Mouse (Mus musculus): ENCODE results near the gene Mpzl1. TPM values are rescaled to one million over a fixed set of nuclear protein-coding genes. Genes with fewer than 3 reads are reported as not detected.

The Mpzl1 gene
- polyA plus RNA-seq, 1 experiment: 2.8 TPM

DNA sequence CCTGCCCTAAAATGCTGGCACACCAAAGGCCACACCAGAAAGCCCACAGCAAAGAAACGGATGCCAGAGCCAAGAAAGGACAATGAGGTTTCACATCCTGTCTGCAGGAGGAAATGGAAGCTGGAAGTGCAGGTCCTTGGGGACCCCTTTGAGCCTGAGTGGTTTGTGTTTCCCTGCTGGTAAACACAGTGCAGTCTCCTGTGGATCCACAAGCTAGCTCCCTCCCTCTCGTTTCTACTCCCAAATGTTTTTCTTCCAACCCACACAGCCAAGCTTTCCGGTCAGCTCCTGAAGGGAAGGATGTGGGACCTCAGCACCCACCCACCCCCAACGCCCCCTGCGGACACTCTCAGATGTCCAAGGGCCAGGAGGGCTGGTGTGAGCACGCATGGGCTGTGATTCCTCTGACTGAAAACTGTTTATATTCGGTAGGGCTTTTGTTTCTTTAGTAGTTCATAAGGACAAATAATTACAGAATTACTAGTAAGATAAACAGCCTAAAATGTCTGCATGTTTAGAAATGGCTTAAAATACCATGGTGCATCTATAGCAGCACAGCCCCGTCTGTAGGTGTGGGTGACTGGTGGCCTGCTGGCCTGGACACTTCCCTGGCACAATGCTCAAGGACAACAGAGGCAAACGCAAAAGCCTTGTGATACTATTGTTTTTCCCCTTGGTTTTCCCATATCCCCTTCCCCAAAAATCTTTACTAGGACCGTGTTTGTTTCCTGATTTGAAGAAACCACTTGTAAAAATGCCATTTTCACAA lies 44.9 kb downstream of the Mpzl1 start:
- TF ChIP-seq CTCF (IDR thresholded peaks at IDR 0.05; ENCODE audit: low read depth, low read length) (no peak), POLR2A (IDR thresholded peaks at IDR 0.05; ENCODE audit: borderline replicate concordance, low read depth, low read length) (no peak)
- H3K27ac ChIP-seq (ENCODE audit: insufficient read depth, low read depth, low read length): 0 out of 2 replicates have a peak overlapping the region, but pooled peaks have one; percentile 4

DNA sequence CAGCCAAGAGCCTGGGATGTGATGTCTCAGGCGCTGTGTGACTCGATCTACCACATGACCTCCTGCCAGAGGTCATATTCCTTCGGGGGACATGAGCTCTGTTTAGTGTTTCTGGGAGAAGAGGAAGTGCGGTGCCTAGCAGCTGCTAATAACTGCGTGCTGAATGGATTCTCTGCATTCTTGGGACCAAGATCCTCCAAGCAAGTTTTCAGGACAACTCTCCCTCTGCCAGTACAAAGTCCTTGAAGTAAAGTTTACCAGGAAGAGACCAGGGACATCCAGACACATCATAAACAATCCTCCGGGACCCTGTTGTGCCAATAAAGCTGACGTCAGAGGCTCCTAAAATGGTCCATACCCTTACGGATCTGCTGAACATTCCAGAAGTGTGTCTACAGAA lies 46.5 kb downstream of the Mpzl1 start:
- Histone ChIP-seq H3K4me1 (ENCODE audit: control insufficient read depth, insufficient read depth, low read length) (peaks cover 24% of the 10 kb centered on the region), H3K27ac (ENCODE audit: insufficient read depth, low read depth, low read length) (no peak overlapping the region), H3K4me3 (ENCODE audit: insufficient read depth, low read length) (no peak overlapping the region)
- TF ChIP-seq POLR2A (IDR thresholded peaks at IDR 0.05; ENCODE audit: borderline replicate concordance, low read depth, low read length): no peak

More for the DNA sequence above, 44.9 kb downstream of the Mpzl1 start:
- H3K4me1 ChIP-seq (ENCODE audit: control insufficient read depth, insufficient read depth, low read length): peaks cover 24% of the 10 kb centered on the region
- H3K4me3 ChIP-seq (ENCODE audit: insufficient read depth, low read length): no peak overlapping the region

DNA sequence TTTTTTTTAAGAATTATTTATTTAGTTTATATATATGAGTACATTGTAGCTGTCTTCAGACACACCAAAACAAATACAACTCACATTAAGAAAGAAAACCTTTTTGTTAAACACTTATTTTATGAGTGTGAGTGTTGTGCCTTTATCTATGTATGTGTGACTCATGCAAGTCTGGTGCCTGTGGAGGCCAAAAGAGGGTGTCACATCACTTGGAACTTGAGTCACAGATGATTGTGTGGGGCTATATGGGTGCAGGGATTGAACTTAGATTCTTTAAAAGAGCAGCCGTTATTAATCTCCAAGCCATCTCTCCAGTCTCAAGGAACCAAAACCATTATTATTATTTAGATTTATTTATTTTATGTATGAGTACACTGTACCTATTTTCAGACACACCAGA lies 48.0 kb downstream of the Mpzl1 start:
- no peak overlapping the region for H3K4me3 ChIP-seq (ENCODE audit: insufficient read depth, low read length)
- no peak overlapping the region for H3K27ac ChIP-seq (ENCODE audit: insufficient read depth, low read depth, low read length)
- TF ChIP-seq POLR2A (IDR thresholded peaks at IDR 0.05; ENCODE audit: borderline replicate concordance, low read depth, low read length): no peak
- no peak for TF ChIP-seq CTCF (IDR thresholded peaks at IDR 0.05; ENCODE audit: low read depth, low read length)
- H3K4me1 ChIP-seq (ENCODE audit: control insufficient read depth, insufficient read depth, low read length): peaks cover 24% of the 10 kb centered on the region

DNA sequence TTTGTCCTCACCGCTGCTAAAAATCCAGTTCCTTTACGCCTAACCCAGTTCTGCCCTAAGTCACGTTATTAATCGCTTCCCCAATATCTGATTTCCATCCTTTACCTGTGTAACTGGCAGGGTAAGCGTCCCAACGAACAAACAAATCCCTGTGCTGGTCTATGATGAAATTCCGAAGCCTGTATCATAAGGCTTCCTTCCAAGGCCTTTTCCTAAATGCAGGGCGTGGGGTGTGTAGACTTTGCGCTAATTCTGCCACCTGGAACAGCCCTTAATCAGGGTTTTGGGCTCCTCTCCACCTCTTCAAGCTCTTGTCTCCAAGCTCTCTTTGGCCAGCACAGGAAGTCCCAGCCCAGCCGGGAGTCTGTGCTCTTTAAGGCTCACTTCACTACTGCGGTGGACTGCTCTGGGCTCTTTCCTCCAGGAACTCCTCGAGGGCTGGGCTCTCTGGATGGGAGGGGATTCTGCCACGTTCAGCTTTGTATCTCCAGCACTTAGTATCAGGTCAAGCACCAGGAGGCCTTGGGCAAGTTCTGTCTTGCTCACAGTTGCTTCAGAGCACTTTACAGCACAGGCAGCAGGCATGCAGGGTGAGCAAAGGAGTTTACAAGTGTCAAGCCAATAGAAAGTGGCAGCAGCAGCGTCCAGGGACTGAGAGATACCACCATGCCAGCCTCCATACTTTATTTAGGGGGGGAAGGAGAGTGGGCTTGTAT lies 48.8 kb downstream of the Mpzl1 start:
- Histone ChIP-seq H3K27ac (ENCODE audit: insufficient read depth, low read depth, low read length) (no peak overlapping the region), H3K4me3 (ENCODE audit: insufficient read depth, low read length) (no peak overlapping the region), H3K4me1 (ENCODE audit: control insufficient read depth, insufficient read depth, low read length) (peaks cover 24% of the 10 kb centered on the region)
- TF ChIP-seq CTCF (IDR thresholded peaks at IDR 0.05; ENCODE audit: low read depth, low read length): no peak
- TF ChIP-seq POLR2A (IDR thresholded peaks at IDR 0.05; ENCODE audit: borderline replicate concordance, low read depth, low read length): no peak

DNA sequence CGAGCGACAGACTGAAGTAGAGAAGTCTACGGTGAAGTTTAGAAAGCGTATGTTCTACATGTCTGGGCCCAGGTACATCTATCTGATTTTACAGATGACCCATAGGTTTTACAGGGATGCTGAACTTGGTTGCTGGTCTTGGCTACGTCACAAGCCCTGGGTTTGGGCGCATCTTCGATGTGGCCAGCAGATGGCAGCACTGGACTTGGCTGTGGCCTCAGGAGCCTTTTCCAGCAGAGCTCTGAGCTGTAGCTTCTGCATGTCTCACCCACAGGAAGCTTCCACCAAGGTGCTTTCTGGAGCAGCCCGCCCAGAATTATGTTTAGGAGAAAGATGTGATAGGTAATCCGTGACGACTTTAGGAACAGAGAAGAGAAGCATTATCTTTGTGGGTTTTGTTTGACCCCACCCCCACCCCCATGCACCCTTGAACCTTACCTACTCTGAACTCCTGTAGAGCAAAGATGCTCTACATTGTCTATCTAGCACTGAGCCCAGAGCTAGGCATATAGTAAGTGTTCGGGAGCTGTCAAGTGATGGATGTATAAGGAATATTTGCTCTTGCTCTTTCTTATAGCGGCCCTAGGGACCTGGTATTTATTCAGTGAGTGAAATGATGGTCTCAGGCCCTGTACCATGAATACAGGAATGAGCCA lies 50.7 kb downstream of the Mpzl1 start:
- no peak overlapping the region for H3K4me3 ChIP-seq (ENCODE audit: insufficient read depth, low read length)
- TF ChIP-seq POLR2A (IDR thresholded peaks at IDR 0.05; ENCODE audit: borderline replicate concordance, low read depth, low read length) (no peak), CTCF (IDR thresholded peaks at IDR 0.05; ENCODE audit: low read depth, low read length) (peak; percentile 82)
- peaks cover 18% of the 10 kb centered on the region for H3K4me1 ChIP-seq (ENCODE audit: control insufficient read depth, insufficient read depth, low read length)

DNA sequence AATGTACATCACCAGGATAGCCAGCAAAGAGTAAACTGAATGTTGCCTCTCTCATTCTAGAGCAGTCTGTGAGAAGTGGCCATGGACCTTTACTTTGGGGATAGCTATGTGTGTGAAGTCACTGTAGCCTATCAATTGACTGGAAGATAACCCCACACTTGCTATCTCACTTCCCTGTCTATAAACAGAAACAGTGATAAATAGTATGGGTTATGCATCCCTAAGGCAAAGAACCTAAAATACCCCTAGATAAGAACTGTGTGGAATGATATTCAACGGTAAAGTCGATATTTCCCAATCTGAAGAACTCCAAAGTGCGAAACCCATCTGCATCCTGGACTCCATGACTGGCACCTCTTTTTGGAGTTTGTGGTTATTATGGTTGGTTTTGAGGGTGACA lies 53.1 kb downstream of the Mpzl1 start:
- H3K27ac ChIP-seq (ENCODE audit: insufficient read depth, low read depth, low read length): no peak overlapping the region
- H3K4me3 ChIP-seq (ENCODE audit: insufficient read depth, low read length): no peak overlapping the region
- H3K4me1 ChIP-seq (ENCODE audit: control insufficient read depth, insufficient read depth, low read length): peaks cover 2% of the 10 kb centered on the region; the same call in 1 of the 2 replicates
- TF ChIP-seq POLR2A (IDR thresholded peaks at IDR 0.05; ENCODE audit: borderline replicate concordance, low read depth, low read length) (no peak), CTCF (IDR thresholded peaks at IDR 0.05; ENCODE audit: low read depth, low read length) (no peak)

More for the DNA sequence above, 50.7 kb downstream of the Mpzl1 start:
- no peak overlapping the region for H3K27ac ChIP-seq (ENCODE audit: insufficient read depth, low read depth, low read length)

DNA sequence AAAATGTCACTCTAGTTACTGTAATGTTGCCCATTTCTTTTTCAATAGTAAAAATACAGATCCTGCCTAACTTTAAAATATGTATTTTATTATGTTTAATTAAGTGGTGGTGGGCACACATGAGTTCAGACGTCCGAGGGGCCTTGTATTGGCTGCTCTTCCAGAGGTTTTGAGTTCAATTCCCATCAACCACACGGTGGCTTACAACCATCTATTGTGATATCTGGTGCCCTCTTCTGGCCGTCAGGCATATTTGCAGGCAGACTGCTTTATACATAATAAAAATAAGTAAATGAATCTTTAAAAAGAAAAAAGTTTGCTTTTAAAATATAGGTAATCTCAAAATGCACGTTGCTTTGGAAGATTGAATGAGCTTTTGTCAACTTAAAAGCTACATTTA lies 55.0 kb downstream of the Mpzl1 start:
- H3K27ac ChIP-seq (ENCODE audit: insufficient read depth, low read depth, low read length): no peak overlapping the region
- H3K4me3 ChIP-seq (ENCODE audit: insufficient read depth, low read length): no peak overlapping the region
- H3K4me1 ChIP-seq (ENCODE audit: control insufficient read depth, insufficient read depth, low read length): no peaks in the 10 kb centered on the region
- no peak for TF ChIP-seq POLR2A (IDR thresholded peaks at IDR 0.05; ENCODE audit: borderline replicate concordance, low read depth, low read length)
- TF ChIP-seq CTCF (IDR thresholded peaks at IDR 0.05; ENCODE audit: low read depth, low read length): peak; percentile 63

DNA sequence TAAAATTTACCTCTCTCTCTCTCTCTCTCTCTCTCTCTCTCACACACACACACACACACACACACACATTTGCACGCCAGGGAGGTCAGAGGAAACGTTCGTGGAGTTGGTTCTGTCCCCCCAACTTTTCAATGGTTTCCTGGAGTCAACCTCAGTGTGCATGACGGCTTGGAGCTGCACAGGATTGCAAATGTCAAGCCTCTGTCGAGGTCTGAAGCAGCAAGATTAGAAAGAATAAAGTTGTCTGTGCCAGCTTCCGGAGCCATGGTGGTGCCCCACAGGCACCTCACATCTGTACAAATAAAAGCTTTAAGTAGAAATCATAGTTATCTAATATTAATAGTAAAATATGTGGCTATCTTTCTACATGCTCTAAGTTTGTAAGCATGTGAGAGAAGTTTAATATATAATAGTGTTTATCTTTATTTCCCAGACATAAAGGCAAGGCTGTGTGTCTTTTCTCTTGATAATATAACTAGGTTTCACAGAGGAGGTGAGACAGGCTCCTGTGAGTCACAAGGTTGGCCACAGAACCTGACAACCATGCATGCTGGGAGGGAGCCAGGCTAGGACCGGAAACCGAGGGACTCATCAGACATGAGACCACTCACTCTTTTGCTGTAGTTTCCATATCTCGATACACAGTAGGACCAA lies 57.8 kb downstream of the Mpzl1 start:
- TF ChIP-seq POLR2A (IDR thresholded peaks at IDR 0.05; ENCODE audit: borderline replicate concordance, low read depth, low read length) (no peak), CTCF (IDR thresholded peaks at IDR 0.05; ENCODE audit: low read depth, low read length) (no peak)
- H3K4me1 ChIP-seq (ENCODE audit: control insufficient read depth, insufficient read depth, low read length): no peaks in the 10 kb centered on the region
- H3K4me3 ChIP-seq (ENCODE audit: insufficient read depth, low read length): no peak overlapping the region
- no peak overlapping the region for H3K27ac ChIP-seq (ENCODE audit: insufficient read depth, low read depth, low read length)

DNA sequence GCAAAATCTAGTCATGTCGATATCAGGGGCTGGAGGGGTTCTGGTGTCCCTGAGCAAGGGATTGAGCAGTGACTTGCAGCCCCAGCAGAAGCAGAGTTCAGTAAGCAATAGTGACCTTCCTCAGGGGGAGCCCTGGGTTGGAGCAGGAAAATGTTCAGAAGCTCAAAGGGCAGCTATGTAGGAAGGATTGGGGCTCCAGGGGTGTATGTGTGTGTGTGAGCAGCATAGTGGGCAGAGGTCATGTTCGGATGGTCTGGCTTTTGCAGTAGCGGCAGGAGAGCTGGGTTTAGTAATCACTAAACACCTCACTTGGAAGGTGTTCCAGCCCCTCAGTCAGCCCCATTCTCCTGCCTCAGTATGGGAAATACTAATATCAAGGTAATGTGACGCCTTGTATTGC lies 58.3 kb downstream of the Mpzl1 start:
- H3K4me1 ChIP-seq (ENCODE audit: control insufficient read depth, insufficient read depth, low read length): no peaks in the 10 kb centered on the region

More for the DNA sequence above, 58.3 kb downstream of the Mpzl1 start:
- H3K4me3 ChIP-seq (ENCODE audit: insufficient read depth, low read length): no peak overlapping the region
- TF ChIP-seq POLR2A (IDR thresholded peaks at IDR 0.05; ENCODE audit: borderline replicate concordance, low read depth, low read length) (no peak), CTCF (IDR thresholded peaks at IDR 0.05; ENCODE audit: low read depth, low read length) (no peak)
- no peak overlapping the region for H3K27ac ChIP-seq (ENCODE audit: insufficient read depth, low read depth, low read length)
